Mouse (Mus musculus): ENCODE data around the gene Srrm4. TPM values are rescaled to one million over a fixed set of nuclear protein-coding genes. Genes with fewer than 3 reads are reported as not detected.

Gene Srrm4
- total RNA-seq (2021): 1 to 10 TPM; 1.6 to 1.9 TPM
- long read RNA-seq, experiment 1: 0 reads
- long read RNA-seq, experiment 2, partial matches to known transcripts: 0 of 2 reads
- long read RNA-seq, experiment 2, other reads (novel, unspliced or antisense): 2 of 2 reads

DNA sequence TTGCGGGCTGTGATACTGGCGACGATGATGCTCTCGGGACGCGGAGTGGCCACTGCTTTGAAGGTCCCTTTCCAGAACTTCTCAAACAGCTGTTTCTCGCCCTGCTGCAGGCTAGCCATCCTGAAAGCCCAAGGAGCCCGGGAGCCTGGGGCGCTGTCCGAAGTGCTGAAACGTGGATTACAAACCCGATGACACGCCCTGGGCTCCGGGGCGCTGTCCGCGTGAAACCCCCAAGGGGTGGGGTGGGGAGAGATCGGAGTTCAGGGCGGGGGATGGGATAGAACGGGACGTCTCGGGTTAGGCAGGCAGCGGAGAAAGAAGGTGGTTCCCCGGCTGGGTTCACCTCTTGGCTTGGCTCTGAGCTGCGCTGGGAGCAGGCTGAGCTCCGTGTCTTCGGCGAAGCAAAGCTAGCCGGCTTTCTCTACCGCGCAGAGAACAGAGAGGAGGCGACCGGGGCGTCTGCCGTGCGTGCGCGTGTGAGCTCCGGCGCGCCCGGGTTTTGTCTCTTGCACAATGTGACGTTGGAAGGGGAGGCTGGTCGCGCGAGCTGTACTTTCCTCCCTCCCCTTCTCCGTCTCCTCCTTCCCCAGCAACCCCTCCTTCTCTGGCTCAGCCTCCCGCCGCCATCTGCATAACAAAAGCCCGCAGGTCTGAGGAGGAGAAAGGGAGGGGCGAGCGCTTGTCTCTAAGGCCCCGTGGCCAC is at the start of gene Srrm4:
TSS of gene Srrm4 (minus strand) at position 472 of the 703 bp plus-strand sequence.
- DNase-seq: peak; percentile 83 to 85

- DNase-seq: peak in 1 of 2 experiments; percentile 24
These were observed 1.3 kb upstream of the Srrm4 start for GRCm38 (mm10) chr5:116592801-116593430.

GRCm38 (mm10) chr5:116592049-116592800 is 608 bp upstream of the Srrm4 start:
- DNase-seq: no peak

DNA sequence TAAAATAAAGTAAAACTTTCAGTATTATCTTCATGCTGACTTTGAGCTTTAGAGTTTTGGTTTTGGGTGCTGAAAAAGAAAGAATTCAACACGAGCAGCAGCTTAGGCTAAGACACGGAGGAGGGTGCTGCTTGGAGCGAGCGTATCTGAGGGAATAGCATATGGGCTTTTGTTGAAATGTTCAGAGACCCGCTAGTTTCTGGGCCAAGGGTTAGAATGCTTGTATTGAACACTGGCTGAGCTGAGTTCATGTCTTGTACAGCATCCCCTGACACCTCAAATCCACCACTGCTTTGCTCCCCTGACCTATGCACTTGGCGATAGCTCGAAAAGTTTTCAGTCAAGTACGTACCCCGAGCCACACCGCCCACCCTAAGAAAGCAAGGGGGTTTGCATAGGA is 919 bp downstream of the Srrm4 start:
- no peak for DNase-seq

GRCm38 (mm10) chr5:116589631-116590030 is 2.0 kb downstream of the Srrm4 start:
- no peak for DNase-seq

DNA sequence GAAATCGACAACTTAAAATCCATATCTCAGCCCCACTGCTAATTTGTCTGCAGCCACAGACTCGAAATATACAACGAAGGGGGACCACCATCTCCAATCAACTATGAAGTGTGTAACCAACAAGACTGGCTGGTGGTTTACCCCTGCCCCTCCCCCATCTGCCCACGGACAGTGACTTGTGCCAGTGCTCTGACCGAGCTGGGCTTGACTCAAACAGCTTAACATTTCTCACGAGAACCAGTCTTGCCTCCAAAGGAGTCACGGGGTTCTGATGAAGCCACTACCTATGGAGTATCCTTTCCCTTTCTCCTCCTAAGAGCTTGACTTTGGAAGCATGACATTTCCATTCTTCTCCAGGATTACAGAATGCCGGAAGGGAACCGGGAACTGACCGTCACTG is 2.8 kb downstream of the Srrm4 start:
- DNase-seq: no peak

DNA sequence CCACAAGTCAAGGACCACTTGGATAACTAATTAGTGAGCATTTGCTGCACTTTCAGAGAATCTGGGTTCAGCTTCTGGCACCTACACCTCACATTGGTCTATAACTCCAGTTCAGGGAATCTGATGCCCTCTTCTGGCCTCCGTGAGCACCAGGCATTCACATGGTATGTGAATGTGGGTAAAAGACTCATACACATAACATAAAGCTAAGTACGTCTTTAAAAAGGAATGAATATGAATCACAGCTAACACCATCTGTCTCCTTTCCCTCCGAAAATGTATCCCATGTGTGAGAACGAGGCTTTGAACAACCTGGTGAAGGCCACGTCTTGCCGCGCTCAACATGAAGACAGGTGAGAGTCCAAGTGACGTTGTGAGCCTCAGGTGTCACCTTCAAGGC is 12.1 kb downstream of the Srrm4 start:
- no peak for DNase-seq

GRCm38 (mm10) chr5:116577082-116577481 is 14.5 kb downstream of the Srrm4 start:
- DNase-seq: no peak

- DNase-seq: no peak
These were observed 18.3 kb downstream of the Srrm4 start for GRCm38 (mm10) chr5:116573307-116573706.

DNA sequence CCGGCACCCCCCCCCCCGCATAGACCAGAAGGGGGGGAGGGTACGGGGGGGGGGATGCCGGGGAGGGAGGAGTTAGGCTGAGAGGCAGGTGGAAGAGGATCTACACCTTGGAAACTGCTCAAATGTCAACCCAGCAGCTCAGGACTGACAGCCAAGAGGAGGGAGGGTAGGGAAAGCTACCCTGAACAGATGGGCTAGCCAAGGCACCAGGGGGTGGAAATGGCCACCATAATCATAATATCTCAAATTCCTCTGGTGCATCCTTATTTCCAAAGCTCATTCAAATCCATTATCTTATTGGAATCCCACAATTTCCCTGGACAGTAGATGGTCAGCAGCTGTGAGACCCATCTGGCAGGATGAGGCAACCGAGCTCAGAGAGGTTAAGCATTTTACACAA is 19.7 kb downstream of the Srrm4 start:
- DNase-seq: no peak

DNA sequence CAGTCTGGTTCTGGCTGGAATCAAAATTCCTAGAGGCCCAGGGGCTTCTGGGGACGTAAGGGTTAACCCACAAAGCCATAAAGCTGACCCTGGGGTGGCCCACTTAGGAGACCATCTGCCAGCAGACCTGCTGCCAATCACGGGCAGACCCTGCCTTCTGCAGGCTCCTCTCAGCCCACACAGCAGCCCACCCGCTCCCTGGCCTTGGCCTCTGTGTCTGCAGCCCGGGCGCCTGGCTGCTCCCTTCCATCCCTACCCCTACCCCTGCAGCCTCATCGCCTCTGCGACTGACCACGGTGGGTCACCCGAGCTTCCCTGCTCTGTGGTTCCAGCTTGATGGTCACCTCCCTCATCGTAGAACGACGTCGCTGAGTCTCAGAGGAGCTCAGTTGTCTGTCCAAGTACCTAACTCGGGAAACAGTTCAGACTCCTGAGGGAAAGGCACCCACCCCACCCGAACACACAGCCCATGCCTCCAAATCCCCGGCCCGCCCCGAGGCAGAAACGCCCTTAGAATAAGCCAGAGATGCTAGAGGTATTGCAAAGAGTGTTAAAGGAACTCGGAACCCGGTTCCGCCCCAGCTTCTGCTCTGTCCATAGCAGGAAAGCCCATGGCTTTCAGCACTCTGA is 20.3 kb downstream of the Srrm4 start:
- peak in 1 of 2 experiments; percentile 23 for DNase-seq

DNA sequence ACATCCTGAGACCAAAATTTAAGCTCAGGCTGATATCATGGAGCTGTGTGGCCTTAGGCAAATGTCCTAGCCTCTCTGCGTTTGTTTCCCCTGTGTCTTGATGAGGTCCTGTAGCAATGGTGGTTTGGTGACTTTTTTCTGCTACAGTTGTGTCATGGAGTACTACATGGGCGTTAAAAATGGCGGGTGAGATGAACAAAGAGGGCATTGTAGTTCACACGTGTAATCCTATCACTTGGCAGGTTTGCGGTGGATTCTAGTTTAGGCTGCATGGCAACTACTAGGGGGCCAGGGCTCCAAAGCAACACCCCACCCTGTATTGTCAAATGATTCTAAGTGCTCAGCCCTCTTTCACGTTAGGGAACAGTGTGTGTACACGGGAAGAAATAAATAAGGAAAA is 21.1 kb downstream of the Srrm4 start:
- DNase-seq: no peak

- no peak for DNase-seq
These were observed 22.0 kb downstream of the Srrm4 start for GRCm38 (mm10) chr5:116569629-116570028.

- no peak for DNase-seq
These were observed 23.6 kb downstream of the Srrm4 start for GRCm38 (mm10) chr5:116568050-116568449.

- no peak for DNase-seq
These were observed 24.3 kb downstream of the Srrm4 start for GRCm38 (mm10) chr5:116567298-116567697.

DNA sequence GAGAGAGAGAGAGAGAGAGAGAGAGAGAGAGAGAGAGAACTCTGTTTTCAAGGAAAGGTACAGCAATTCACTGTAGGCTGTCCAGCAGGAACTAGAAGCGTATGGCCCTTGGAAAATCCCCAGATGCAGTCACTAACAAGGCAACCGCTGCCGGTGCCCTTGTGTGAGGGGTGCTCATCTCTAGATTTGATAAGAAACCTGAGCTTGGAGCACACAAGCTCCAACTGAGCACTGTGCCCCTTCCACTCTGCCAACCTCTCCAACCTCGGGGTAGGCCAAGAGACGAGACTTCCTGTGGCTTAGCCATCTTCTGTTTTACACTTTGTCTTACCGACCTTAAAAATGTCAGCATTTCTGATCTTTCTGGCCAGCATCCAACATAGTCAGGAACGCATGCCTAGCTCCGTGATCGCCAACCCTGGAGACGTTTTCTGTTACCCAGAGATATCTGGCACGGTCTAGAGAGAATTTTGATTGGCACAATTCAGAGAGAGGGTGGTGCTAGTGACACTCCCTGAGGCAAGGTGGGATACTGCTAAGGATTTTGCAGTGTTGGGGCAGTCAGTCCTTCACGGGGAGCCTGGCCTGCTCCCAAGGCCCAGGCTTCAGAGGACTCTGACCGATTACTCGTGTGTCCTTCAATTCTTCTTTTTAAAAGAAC is 25.1 kb downstream of the Srrm4 start:
- peak; percentile 61 to 69 for DNase-seq

GRCm38 (mm10) chr5:116565573-116565972 is 26.0 kb downstream of the Srrm4 start:
- DNase-seq: peak; percentile 78 to 83

DNA sequence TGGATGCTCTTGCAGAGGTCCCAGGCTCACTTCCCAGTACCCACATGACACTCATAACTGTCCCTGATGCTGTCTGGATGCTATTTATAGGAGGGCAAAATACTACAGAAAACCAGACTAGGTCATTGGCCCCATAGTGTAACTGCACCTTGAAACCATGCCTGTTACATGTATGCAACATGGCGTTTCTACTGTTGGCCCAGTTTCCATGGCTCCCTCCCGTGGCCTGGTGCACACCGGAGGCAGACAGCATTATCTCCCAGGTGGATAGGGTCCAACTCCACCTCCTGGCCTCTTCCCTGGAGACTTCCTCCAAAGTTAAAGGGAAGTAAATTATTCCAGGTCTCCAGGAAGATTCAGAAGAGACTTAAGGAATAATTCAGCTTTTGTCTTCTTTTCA is 27.2 kb downstream of the Srrm4 start:
- no peak for DNase-seq

DNA sequence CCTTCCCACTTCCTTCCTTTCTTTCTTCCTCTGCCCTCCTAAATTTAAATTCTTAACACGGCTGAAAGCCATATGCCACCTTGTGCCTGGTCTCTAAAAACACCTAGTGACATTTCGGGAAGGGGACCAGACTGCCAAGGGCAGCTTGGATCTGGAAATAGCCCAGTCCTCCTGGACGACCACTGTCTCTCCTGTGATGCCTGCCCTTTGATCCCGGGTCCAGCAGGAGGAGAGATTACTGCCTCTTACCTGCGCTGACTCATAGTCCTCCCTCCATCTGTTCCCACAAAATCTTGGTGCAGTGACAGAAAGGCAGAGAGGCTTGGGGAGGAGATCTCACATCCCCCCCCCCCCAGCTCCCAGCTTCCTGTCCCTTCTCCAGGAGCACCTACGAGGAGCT is 27.9 kb downstream of the Srrm4 start:
- no peak for DNase-seq

GRCm38 (mm10) chr5:116559091-116559490 is 32.5 kb downstream of the Srrm4 start:
- no peak for DNase-seq

GRCm38 (mm10) chr5:116556614-116557013 is 35.0 kb downstream of the Srrm4 start:
- no peak for DNase-seq

- DNase-seq: peak; percentile 51 to 57
These were observed 37.7 kb downstream of the Srrm4 start for GRCm38 (mm10) chr5:116553868-116554267.

Data from adrenal gland, postnatal 36 days (tissue).